ENCODE assay signal across 17 mouse cellular contexts in genomic region chr1:26459892-26460291, GRCm38 (mm10).
"Had no signal": no experiment of that assay in that cellular context is flagged by ENCODE, and none has a peak within 500 bp of the region (broad histone marks: within the 10 kb centered on the region; RNA-seq: fewer than 3 reads in every experiment).

No protein-coding gene starts in this region.

- H3K9me3 ChIP-seq: midbrain, embryonic 13.5 days; neural tube, embryonic 13.5 days; neural tube, embryonic 15.5 days had no signal

- DNase-seq: lung, adult 18-20 months; lung, embryonic 14.5 days; lung, postnatal 10 days; lung, postnatal 4 days; right cerebral cortex, adult 18-20 months; right cerebral cortex, postnatal 25 days; right cerebral cortex, postnatal 4 days; spleen, adult 18-20 months; thymus, adult 18-20 months; thymus, postnatal 14 days; thymus, postnatal 36 days had no signal

- H3K27ac ChIP-seq: midbrain, embryonic 13.5 days; neural tube, embryonic 13.5 days; neural tube, embryonic 15.5 days had no signal

- H3K36me3 ChIP-seq: midbrain, embryonic 13.5 days; neural tube, embryonic 13.5 days; neural tube, embryonic 15.5 days had no signal

- H3K4me3 ChIP-seq: midbrain, embryonic 13.5 days; myocyte; neural tube, embryonic 13.5 days; neural tube, embryonic 15.5 days had no signal

- H3K4me1 ChIP-seq: midbrain, embryonic 13.5 days; neural tube, embryonic 13.5 days; neural tube, embryonic 15.5 days had no signal

- H3K27me3 ChIP-seq: midbrain, embryonic 13.5 days; neural tube, embryonic 13.5 days; neural tube, embryonic 15.5 days had no signal

- ATAC-seq: midbrain, embryonic 13.5 days; midbrain, embryonic 16.5 days had no signal

- H3K9ac ChIP-seq: lung, embryonic 14.5 days; midbrain, embryonic 13.5 days; neural tube, embryonic 13.5 days; neural tube, embryonic 15.5 days had no signal

- H3K4me2 ChIP-seq: lung, embryonic 14.5 days; midbrain, embryonic 11.5 days; midbrain, embryonic 13.5 days; neural tube, embryonic 13.5 days; neural tube, embryonic 15.5 days had no signal
